Mouse (Mus musculus): Measurements from ENCODE around the gene Shpk. TPM values are rescaled to one million over a fixed set of nuclear protein-coding genes. Genes with fewer than 3 reads are reported as not detected.

The Shpk gene
- total RNA-seq (2012; rRNA removed): 1.3 and 2.3 TPM in 2 replicates

GRCm38 (mm10) chr11:73199230-73199712 lies at the start of gene Shpk:
Shpk (plus strand) TSS chr11:73199460.
- Histone ChIP-seq H3K27ac (ENCODE audit: insufficient read depth, low read depth, low read length, poor library complexity, severe bottlenecking) (no peak within 1 kb of the TSS), H3K36me3 (ENCODE audit: control insufficient read depth, insufficient read depth, low read length, poor library complexity, severe bottlenecking) (no peaks in the 10 kb centered on the region), H3K9ac (ENCODE audit: insufficient read depth, low read depth, low read length, poor library complexity, severe bottlenecking) (peak within 1 kb of the TSS; percentile 79), H3K4me3 (ENCODE audit: insufficient read depth in 1 of 2, low read depth in 1 of 2, low read length in 2 of 2, poor library complexity in 1 of 2, severe bottlenecking in 1 of 2) (peak within 1 kb of the TSS; percentile 81 to 96), H3K4me1 (ENCODE audit: control insufficient read depth in 2 of 2, insufficient read depth in 2 of 2, low read length in 2 of 2, poor library complexity in 1 of 2) (no peaks in the 10 kb centered on the region), H3K9me3 (ENCODE audit: control insufficient read depth, insufficient read depth, low read depth, low read length) (no peaks in the 10 kb centered on the region)
- in situ Hi-C loops (cut with MboI; ENCODE audit: low sequenced_read_pairs in 2 of 2, unreplicated experiment in 2 of 2): no loop called here
- TF ChIP-seq HCFC1 (IDR thresholded peaks at IDR 0.05; ENCODE audit: borderline replicate concordance, insufficient read depth, low read length) (no peak), ZC3H11A (IDR thresholded peaks at IDR 0.05; ENCODE audit: borderline replicate concordance, low read depth, low read length) (no peak), MAFK (IDR thresholded peaks at IDR 0.05; ENCODE audit: insufficient read depth, low read depth, low read length) (no peak), ZNF384 (IDR thresholded peaks at IDR 0.05; ENCODE audit: low read depth, low read length) (no peak), CHD2 (IDR thresholded peaks at IDR 0.05; ENCODE audit: low read depth, low read length) (0 out of 2 replicates have a peak, but pooled peaks have one; percentile 19)
- peak; percentile 97 for DNase-seq (ENCODE audit: low read depth, low spot score)

GRCm38 (mm10) chr11:73155071-73155470 lies 44.2 kb upstream of the Shpk start:
- Histone ChIP-seq H3K4me1 (ENCODE audit: control insufficient read depth in 2 of 2, insufficient read depth in 2 of 2, low read length in 2 of 2, poor library complexity in 1 of 2) (no peaks in the 10 kb centered on the region), H3K9me3 (ENCODE audit: control insufficient read depth, insufficient read depth, low read depth, low read length) (no peaks in the 10 kb centered on the region), H3K36me3 (ENCODE audit: control insufficient read depth, insufficient read depth, low read length, poor library complexity, severe bottlenecking) (no peaks in the 10 kb centered on the region), H3K4me3 (ENCODE audit: insufficient read depth in 1 of 2, low read depth in 1 of 2, low read length in 2 of 2, poor library complexity in 1 of 2, severe bottlenecking in 1 of 2) (no peak overlapping the region), H3K27ac (ENCODE audit: insufficient read depth, low read depth, low read length, poor library complexity, severe bottlenecking) (no peak overlapping the region), H3K9ac (ENCODE audit: insufficient read depth, low read depth, low read length, poor library complexity, severe bottlenecking) (no peak overlapping the region)
- DNase-seq (ENCODE audit: low read depth, low spot score): no peak
- in situ Hi-C loops (cut with MboI; ENCODE audit: low sequenced_read_pairs in 2 of 2, unreplicated experiment in 2 of 2): no loop called here
- TF ChIP-seq CHD2 (IDR thresholded peaks at IDR 0.05; ENCODE audit: low read depth, low read length) (no peak), ZNF384 (IDR thresholded peaks at IDR 0.05; ENCODE audit: low read depth, low read length) (no peak)

GRCm38 (mm10) chr11:73159957-73160810 lies 39.1 kb upstream of the Shpk start, which contains the start of gene P2rx5:
P2rx5 (plus strand) TSS chr11:73160421.
- no peak within 1 kb of the TSS for H3K27ac ChIP-seq (ENCODE audit: insufficient read depth, low read depth, low read length, poor library complexity, severe bottlenecking)
- H3K36me3 ChIP-seq (ENCODE audit: control insufficient read depth, insufficient read depth, low read length, poor library complexity, severe bottlenecking): no peaks in the 10 kb centered on the region
- no peaks in the 10 kb centered on the region for H3K9me3 ChIP-seq (ENCODE audit: control insufficient read depth, insufficient read depth, low read depth, low read length)
- peak within 1 kb of the TSS; percentile 64 to 69 for H3K4me3 ChIP-seq (ENCODE audit: insufficient read depth in 1 of 2, low read depth in 1 of 2, low read length in 2 of 2, poor library complexity in 1 of 2, severe bottlenecking in 1 of 2)
- no peaks in the 10 kb centered on the region for H3K4me1 ChIP-seq (ENCODE audit: control insufficient read depth in 2 of 2, insufficient read depth in 2 of 2, low read length in 2 of 2, poor library complexity in 1 of 2)
- H3K9ac ChIP-seq (ENCODE audit: insufficient read depth, low read depth, low read length, poor library complexity, severe bottlenecking): peak within 1 kb of the TSS; percentile 64
- no peak for DNase-seq (ENCODE audit: low read depth, low spot score)
- TF ChIP-seq CHD2 (IDR thresholded peaks at IDR 0.05; ENCODE audit: low read depth, low read length): no peak
- TF ChIP-seq ZNF384 (IDR thresholded peaks at IDR 0.05; ENCODE audit: low read depth, low read length): no peak
- peak; percentile 46; the same call in 1 of the 2 replicates for TF ChIP-seq HCFC1 (IDR thresholded peaks at IDR 0.05; ENCODE audit: borderline replicate concordance, insufficient read depth, low read length)
- in situ Hi-C loops (cut with MboI; ENCODE audit: low sequenced_read_pairs in 2 of 2, unreplicated experiment in 2 of 2): no loop called here

- peak overlapping the region; percentile 64 to 69 for H3K4me3 ChIP-seq (ENCODE audit: insufficient read depth in 1 of 2, low read depth in 1 of 2, low read length in 2 of 2, poor library complexity in 1 of 2, severe bottlenecking in 1 of 2)
- no peak for DNase-seq (ENCODE audit: low read depth, low spot score)
- in situ Hi-C loops (cut with MboI; ENCODE audit: low sequenced_read_pairs in 2 of 2, unreplicated experiment in 2 of 2): no loop called here
- no peaks in the 10 kb centered on the region for H3K36me3 ChIP-seq (ENCODE audit: control insufficient read depth, insufficient read depth, low read length, poor library complexity, severe bottlenecking)
- no peaks in the 10 kb centered on the region for H3K4me1 ChIP-seq (ENCODE audit: control insufficient read depth in 2 of 2, insufficient read depth in 2 of 2, low read length in 2 of 2, poor library complexity in 1 of 2)
- H3K27ac ChIP-seq (ENCODE audit: insufficient read depth, low read depth, low read length, poor library complexity, severe bottlenecking): no peak overlapping the region
- H3K9ac ChIP-seq (ENCODE audit: insufficient read depth, low read depth, low read length, poor library complexity, severe bottlenecking): no peak overlapping the region
- TF ChIP-seq HCFC1 (IDR thresholded peaks at IDR 0.05; ENCODE audit: borderline replicate concordance, insufficient read depth, low read length): no peak
- no peak for TF ChIP-seq ZNF384 (IDR thresholded peaks at IDR 0.05; ENCODE audit: low read depth, low read length)
- TF ChIP-seq ZC3H11A (IDR thresholded peaks at IDR 0.05; ENCODE audit: borderline replicate concordance, low read depth, low read length): no peak
- TF ChIP-seq MAFK (IDR thresholded peaks at IDR 0.05; ENCODE audit: insufficient read depth, low read depth, low read length): no peak
- TF ChIP-seq CHD2 (IDR thresholded peaks at IDR 0.05; ENCODE audit: low read depth, low read length): no peak
- no peaks in the 10 kb centered on the region for H3K9me3 ChIP-seq (ENCODE audit: control insufficient read depth, insufficient read depth, low read depth, low read length)
These were observed 38.5 kb upstream of the Shpk start for GRCm38 (mm10) chr11:73160811-73161200.

Data from ES-E14 (cell line).